Mouse (Mus musculus): Measurements from ENCODE around the gene Gm10964.
A peak's percentile ranks its signal among the peaks of the same experiment; 100 is the strongest.

Gm10964 gene

GRCm38 (mm10) chr3:103734696-103735519 is 4.3 kb upstream of the Gm10964 start:
- DNase-seq (ENCODE audit: low spot score): peak; percentile 29

DNA sequence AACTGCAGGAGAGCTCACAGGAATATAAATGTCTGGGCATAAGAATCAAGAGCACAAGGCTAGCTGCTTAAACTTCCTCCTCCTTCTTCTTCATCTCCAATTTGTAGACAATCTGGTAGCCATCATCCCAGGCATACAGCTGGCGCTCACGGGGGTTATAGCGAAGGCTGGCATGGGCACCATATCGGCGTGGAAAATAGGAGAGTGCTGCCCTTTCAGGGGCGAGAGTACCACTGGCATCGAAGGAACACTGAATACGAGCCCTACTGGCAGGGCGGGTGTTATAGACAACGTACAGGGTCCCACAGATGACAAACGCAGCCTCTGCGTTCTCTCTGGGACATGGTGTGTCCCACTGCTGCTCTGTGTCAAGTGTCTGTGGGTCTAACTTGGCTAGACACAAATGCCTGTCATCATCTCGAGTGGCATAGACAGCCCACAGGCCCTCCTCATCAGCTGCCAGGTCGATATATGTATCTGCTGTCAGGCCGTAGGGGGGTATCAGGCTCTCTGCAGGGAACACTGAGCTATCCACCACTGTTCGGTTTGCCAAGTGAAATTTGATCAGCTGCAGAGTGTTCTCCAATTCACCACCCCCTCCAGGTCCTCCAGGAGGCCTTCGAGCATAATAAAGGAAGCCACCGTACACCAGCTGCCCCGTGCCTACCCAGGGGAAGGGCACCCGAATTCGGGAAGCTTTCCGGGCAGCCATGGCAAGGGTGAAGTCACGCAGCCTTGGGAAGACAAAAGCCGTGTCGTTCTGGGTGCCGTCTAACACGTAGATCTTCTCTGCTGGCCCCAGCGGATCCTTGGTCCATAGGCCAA is 3.2 kb upstream of the Gm10964 start:
- DNase-seq (ENCODE audit: low spot score): no peak

DNA sequence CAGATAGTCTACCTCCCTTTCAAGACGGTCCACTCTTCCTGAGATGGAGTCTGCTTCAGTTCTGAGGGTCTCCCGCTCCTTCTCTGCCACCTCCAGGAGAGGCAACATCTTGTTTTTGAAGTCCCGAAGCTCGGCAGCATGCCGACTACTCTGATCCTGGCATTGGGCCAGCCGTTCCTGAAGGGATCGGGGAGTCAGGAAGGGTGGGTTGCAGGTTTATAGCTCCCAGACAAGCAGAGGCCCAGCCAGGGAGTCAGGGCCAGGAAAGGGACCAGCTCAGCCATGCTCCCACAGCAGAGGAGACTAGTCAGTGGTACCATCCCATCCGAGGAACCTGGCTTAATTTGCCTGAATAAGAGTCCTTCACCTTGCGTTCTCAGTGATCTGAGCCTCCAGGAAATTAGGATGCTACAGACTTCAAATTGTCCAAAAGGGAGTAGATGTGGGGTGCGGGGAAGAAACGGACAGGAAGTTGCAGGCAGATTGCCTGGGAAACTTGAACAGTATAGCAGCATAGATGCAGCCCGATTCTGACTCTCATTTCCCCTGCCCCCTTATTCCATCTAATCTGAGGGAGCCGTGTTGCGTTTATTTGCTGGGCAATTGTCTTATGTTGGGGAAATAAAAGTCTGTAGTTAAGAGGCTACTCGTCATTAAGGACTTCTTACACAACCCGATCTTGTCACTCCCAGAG is 2.0 kb upstream of the Gm10964 start:
- DNase-seq (ENCODE audit: low spot score): peak; percentile 30

DNA sequence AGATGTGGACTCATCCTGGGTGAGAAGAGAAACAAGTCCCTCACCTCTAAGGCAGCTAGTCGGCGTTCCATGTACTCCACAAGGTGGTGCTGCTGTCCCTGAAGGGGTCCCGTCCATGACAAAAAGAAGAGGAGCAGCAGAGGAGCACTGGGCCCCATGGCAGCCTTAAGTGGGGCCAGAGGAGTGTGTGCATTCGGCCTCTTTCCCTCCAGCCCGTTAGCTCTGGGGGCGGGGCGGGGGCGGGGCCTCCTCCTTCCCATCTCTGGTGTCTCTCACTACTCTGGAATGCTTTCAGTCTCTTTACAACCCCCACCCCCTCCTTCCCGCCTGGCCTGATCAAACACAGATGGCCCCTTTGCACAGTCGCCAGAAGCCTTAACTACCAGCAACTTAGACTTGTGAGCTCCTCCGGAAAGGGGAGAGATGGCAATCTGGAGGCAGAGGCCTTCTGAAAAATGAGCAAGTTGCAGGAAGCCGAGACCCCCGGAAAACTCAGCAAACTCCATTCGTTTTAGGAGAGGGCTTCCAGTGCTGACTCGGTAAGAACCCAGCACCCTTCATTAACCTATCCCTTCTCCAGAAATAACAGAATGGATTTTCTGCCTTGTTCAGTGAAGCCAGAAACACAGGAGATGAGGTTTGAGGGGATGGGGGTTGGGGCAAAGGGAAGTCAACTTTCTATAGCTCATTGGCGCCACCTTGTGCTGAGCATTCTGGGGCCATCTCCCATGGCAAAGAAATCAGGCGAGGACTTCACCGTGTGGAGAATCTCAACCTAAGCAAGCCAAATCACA is 1.2 kb upstream of the Gm10964 start, which contains the start of gene Olfml3:
Gene Olfml3 (minus strand): TSS at position 224 of the 794 bp plus-strand sequence.
- DNase-seq (ENCODE audit: low spot score): peak; percentile 49

DNA sequence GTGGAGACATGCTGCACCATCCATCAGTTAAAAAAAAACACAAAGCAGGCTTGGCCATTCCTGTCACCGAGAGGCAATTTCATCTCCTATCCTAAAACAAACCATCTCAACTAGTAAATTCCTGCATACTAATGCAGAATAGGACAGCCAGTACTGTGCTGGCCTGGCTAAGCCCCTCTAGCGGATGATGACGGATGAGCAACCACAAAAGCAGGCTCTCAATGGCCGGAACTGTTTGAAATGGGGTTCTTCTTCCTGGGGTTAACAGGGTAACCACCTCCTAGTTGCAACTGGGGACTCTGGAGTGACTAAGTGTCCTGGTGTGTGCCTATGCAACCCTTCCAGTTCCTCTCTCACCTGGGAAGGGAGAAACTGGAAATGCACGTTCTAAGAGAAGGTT is 1.2 kb downstream of the Gm10964 start:
- DNase-seq (ENCODE audit: low spot score): no peak

GRCm38 (mm10) chr3:103743208-103743607 is 4.0 kb downstream of the Gm10964 start:
- no peak for DNase-seq (ENCODE audit: low spot score)

- DNase-seq (ENCODE audit: low spot score): no peak
These were observed 6.0 kb downstream of the Gm10964 start for GRCm38 (mm10) chr3:103745001-103745770.

DNA sequence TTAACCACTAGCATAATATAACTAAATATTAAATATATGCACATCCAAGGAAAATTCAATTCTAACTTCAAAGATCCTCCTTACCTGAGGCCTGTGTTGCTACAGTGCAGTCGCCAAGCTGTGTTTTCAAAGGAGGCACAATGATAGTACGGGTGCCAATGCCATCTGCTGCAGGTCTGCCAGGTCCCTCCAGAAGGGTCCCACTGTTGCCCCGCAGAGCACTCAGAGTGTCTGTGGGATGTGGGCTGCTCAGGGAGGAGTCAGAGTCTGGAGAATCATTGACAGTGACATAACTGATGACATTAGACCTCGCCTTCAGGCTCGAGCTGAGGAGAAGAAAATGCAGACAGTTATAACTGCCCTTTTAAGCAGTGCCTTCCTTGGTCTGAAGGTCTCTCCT is 7.5 kb downstream of the Gm10964 start:
- no peak for DNase-seq (ENCODE audit: low spot score)

DNA sequence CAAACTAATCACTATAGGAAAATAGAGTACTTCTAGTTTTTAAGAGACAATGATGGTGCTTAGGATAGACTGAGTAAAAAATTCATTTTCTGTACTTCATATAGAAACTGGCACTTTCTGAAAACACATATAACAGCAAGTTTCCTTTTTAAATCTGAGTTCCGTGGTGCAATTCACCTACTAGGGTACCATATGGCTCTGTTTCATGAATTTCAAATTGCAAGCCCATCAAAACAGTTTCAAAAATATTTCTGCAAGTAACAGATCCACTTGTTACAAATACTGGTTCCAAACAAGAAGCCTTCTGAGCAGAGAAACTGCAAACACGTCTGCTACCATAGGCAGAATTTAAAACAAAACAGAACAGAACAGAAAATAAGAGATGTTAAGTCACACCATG is 12.4 kb downstream of the Gm10964 start:
- DNase-seq (ENCODE audit: low spot score): no peak

DNA sequence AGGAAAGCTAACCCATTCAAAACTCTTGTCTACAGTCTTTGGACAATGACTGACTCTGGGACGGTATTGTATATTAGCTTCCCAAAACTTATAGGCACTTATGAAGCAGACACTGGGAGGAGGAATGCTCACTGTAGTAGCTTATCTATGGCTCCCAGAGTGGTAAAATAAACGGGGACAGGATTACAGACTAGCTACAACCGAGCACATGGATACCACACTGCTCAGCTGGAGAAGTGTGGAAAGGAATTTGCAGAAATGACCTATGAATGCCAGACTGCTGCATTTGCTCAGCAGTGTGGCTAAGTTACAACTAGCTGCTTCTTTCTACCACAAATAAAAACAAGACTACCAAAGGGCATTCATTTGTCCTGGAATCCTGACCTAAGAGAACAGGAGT is 16.2 kb downstream of the Gm10964 start:
- DNase-seq (ENCODE audit: low spot score): no peak

DNA sequence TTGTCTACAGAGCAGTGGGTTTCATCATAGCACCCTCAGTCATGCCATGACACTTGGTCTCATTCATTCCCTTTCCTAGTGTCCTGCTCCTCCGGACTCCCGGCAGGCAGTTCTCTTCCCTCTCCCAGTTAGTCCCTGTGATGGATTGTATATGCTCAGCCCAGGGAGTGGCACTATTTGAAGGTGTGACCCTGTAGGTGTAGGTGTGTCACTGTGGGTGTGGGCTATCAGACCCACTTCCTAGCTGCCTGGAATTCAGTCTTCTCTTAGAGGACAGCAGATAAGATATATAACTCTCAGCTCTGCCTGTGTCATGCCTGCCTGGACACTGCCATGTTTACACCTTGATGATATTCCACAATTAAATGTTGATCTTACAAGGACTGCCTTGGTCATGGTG is 17.8 kb downstream of the Gm10964 start:
- DNase-seq (ENCODE audit: low spot score): no peak

DNA sequence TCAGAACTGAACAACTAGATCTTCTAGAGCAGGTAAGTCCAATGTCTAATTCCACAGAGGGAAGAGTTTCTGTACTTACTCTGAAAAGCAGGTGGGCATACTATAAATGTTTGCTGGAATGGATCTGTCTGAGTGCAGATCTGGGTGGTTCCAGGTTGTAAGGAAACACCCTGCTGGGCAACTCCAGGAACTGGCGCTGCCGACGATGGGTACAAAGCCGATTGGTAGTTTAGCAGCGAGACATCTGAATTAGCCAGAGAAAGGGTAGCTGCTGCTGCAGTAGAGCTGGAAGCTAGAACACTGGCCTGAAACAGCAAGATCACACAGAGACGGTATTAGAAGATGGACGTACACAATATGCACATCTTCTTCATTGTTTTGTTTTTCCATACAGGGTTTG is 19.3 kb downstream of the Gm10964 start:
- no peak for DNase-seq (ENCODE audit: low spot score)

GRCm38 (mm10) chr3:103759261-103759970 is 20.2 kb downstream of the Gm10964 start:
- no peak for DNase-seq (ENCODE audit: low spot score)

DNA sequence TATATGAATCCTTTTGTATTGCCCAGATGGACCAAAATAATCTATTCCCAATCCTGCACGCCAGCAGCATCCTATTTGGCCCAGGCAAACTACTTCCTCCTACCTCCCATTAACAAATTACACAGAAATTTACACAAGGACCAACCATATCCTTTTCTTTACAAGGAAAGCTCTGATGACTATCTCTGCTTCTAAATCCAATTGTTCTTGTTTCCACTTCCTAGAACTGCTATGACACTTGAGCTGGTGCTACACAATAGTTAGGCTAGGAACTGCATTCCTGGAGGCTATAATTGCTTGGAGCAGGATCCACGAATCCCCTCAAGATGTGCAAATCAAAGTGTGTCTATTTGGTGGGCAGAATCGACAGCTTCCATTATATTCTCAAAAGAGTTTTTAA is 27.6 kb downstream of the Gm10964 start:
- DNase-seq (ENCODE audit: low spot score): no peak

DNA sequence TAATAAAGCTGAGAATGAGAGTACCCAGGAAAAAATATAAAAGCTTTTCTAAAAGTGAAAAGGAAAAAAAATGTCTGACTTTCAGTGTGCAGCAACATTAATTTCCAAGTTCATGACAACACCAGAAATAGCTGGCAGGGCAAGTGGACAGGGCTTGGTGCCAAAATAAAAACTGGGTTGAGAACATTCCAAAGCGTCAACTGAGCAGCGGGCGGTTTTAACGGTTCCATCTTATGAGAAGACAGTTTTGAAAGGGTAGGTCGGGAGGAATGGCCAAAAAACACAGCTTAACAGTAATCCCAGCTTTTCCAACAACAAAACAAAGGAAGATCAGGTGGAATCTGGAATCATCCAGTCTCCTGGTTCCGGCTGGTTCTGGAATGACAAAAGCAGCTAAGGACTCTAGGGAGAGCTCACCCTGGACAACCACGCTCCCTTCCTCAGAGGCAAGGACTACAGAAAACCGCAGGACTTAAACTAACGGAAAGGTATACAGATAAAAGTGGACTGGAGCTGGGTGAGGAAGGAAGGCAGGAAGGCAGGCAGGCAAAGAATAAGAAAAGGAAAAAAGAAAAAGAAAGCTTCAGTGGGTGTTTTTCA is 32.5 kb downstream of the Gm10964 start:
- peak; percentile 43 for DNase-seq (ENCODE audit: low spot score)

DNA sequence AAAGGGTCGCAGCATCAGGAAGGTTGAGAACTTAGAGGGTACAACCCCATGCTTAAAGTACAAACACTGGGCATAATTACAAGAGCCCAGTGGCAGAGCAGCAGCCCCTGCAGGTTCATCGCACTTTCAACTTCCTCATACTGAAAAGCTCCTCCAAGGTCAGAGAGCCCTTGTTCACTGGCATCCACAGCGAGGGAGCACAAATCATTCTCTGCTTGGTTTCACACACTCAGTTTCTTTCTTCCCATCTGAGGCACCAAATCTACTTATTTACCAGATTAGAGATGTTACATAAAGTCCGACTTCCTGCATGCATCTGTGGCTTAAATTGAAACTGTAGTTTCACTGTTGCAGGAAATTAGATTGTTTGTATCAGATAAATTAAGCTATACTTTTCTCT is 33.7 kb downstream of the Gm10964 start:
- no peak for DNase-seq (ENCODE audit: low spot score)

DNA sequence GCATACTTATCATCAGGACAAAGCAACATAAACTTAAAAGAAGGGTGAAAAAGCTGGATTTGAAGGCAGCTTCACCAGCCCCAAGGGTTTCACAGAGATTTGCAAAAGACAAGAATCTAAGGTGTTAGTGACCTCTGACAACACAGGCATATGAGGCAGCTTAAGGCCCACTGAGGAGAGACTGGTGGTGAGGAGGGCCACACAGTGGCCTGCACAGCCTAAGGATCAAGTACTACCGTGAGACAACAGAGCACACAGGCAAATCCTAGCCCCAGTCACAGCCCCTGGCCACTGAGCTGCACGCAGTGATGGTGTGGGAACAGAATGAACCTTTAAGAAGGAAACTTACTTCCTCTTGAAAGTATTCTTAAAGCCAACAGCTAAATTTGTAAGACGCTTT is 34.3 kb downstream of the Gm10964 start:
- DNase-seq (ENCODE audit: low spot score): no peak

GRCm38 (mm10) chr3:103774009-103774408 is 34.8 kb downstream of the Gm10964 start:
- no peak for DNase-seq (ENCODE audit: low spot score)

DNA sequence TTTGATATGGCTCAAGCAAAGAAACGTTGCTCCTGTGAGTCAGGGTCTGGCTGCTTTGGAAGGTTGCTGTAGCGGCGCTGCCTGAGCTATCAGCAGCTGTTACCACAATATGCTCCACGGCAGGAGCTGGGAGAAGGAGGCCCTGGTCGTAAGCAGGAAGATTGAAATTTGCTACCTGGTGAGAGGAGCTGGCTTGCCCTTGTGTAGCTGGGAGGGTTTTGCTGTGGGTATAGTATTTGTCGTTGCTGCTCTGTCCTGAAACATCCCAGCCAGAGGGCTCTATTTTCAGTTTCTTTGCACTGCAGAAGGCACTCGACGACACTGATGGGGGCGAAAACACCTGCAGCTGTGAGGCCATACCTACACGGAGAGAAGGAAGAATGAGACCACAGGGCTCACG is 38.8 kb downstream of the Gm10964 start:
- no peak for DNase-seq (ENCODE audit: low spot score)

DNA sequence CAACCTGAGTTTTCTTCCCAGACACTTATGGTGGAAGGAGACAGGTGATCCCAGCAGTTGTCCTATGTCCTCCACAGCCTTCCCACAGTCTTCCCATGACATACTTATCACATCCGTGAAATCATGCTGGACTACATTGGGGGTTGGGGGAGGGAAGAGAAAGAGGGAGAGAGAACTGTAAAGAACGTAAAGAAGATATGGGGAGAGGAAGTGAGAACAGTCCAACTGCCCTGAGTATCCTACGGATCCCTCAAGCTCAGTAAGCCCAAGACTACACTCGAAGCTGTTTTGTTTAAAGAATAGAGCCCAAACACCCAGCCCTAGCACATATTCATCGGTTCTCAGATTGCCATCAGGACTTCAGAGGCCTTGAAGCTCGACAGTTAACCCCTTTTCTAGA is 39.5 kb downstream of the Gm10964 start:
- DNase-seq (ENCODE audit: low spot score): no peak

All from ovary, adult 18-20 months (tissue).